Mouse (Mus musculus) kidney, postnatal 14 days (tissue): ENCODE data around the gene Med13l.

Experiments
- DNase-seq: peaks from one replicate; pipeline ENCODE4 v3.0.0; 2022; ENCODE audit warnings: mixed read lengths

Med13l gene

GRCm38 (mm10) chr5:118737548-118737947 is 177.1 kb downstream of the Med13l start:
- DNase-seq = peak; percentile 65

- no peak for DNase-seq
Measured at GRCm38 (mm10) chr5:118743067-118743466, 182.6 kb downstream of the Med13l start.

GRCm38 (mm10) chr5:118747026-118747425 is 186.5 kb downstream of the Med13l start:
- no peak for DNase-seq

GRCm38 (mm10) chr5:118751446-118752179 is 191.1 kb downstream of the Med13l start:
- peak; percentile 20 for DNase-seq

GRCm38 (mm10) chr5:118752868-118753267 is 192.4 kb downstream of the Med13l start:
- DNase-seq = no peak

GRCm38 (mm10) chr5:118753471-118754044 is 193.1 kb downstream of the Med13l start:
- no peak for DNase-seq

GRCm38 (mm10) chr5:118754191-118754759 is 193.8 kb downstream of the Med13l start:
- no peak for DNase-seq

GRCm38 (mm10) chr5:118756078-118756477 is 195.6 kb downstream of the Med13l start:
- no peak for DNase-seq

GRCm38 (mm10) chr5:118757396-118758301 is 197.2 kb downstream of the Med13l start:
- DNase-seq = peak; percentile 46

GRCm38 (mm10) chr5:118760986-118761385 is 200.5 kb downstream of the Med13l start:
- DNase-seq = no peak

- DNase-seq = no peak
Measured at GRCm38 (mm10) chr5:118762499-118763185, 202.2 kb downstream of the Med13l start.

- no peak for DNase-seq
Measured at GRCm38 (mm10) chr5:118763353-118763752, 202.9 kb downstream of the Med13l start.

GRCm38 (mm10) chr5:118769143-118769542 is 208.7 kb downstream of the Med13l start:
- DNase-seq = no peak

GRCm38 (mm10) chr5:118773866-118774265 is 213.4 kb downstream of the Med13l start:
- peak; percentile 29 for DNase-seq

GRCm38 (mm10) chr5:118776396-118776795 is 215.9 kb downstream of the Med13l start:
- no peak for DNase-seq

GRCm38 (mm10) chr5:118781598-118781997 is 221.1 kb downstream of the Med13l start:
- DNase-seq = peak; percentile 70

- DNase-seq = no peak
Measured at GRCm38 (mm10) chr5:118782139-118782538, 221.7 kb downstream of the Med13l start.

GRCm38 (mm10) chr5:118789226-118789625 is 228.7 kb downstream of the Med13l start:
- no peak for DNase-seq

- no peak for DNase-seq
Measured at GRCm38 (mm10) chr5:118789776-118790175, 229.3 kb downstream of the Med13l start.

GRCm38 (mm10) chr5:118797811-118798210 is 237.3 kb downstream of the Med13l start:
- DNase-seq = no peak

- DNase-seq = no peak
Measured at GRCm38 (mm10) chr5:118801592-118801991, 241.1 kb downstream of the Med13l start.

GRCm38 (mm10) chr5:118802036-118802435 is 241.6 kb downstream of the Med13l start:
- DNase-seq = no peak
